Mouse (Mus musculus) brown adipose tissue, adult 24 weeks (tissue): ENCODE measurements around the gene Col23a1. TPM values are rescaled to one million over a fixed set of nuclear protein-coding genes. Genes with fewer than 3 reads are reported as not detected.

Experiments used
- H3K27ac ChIP-seq: fragments of 200-500 bp; replicated peaks from 2 replicates; pipeline ENCODE4 v1.5.1; 2012; ENCODE audit warnings: low read depth, mild to moderate bottlenecking, low read length
- H3K4me1 ChIP-seq: fragments of 200-500 bp; 2 replicates; pipeline ENCODE4 v1.6.1; 2012; ENCODE audit warnings: low read length, mixed read lengths; ENCODE audit not compliant: control insufficient read depth, insufficient read depth, insufficient read length
- H3K4me3 ChIP-seq: fragments of 200-500 bp; 2 replicates; pipeline ENCODE4 v1.5.1; 2012; ENCODE audit warnings: low read depth, mild to moderate bottlenecking, low read length, moderate library complexity; ENCODE audit not compliant: insufficient read depth
- polyA plus RNA-seq: library from polyadenylated mRNA; stranded (reverse); fragments of >200 nt; gene quantifications from 2 replicates; pipeline ENCODE4 v1.2.4, GENCODE M21; 2012; ENCODE audit not compliant: missing spikeins, insufficient read depth, insufficient read length

The Col23a1 gene
- polyA plus RNA-seq, 1 experiment: 2.3 TPM

- Histone ChIP-seq H3K4me3 (no peak overlapping the region), H3K4me1 (no peaks in the 10 kb centered on the region), H3K27ac (no peak overlapping the region)
Measured at GRCm38 (mm10) chr11:51538919-51539758, 249.4 kb downstream of the Col23a1 start.

- Histone ChIP-seq H3K27ac (no peak overlapping the region), H3K4me1 (no peaks in the 10 kb centered on the region), H3K4me3 (no peak overlapping the region)
Measured at GRCm38 (mm10) chr11:51539759-51540282, 250.1 kb downstream of the Col23a1 start.

- no peak overlapping the region for H3K4me3 ChIP-seq
- no peak overlapping the region for H3K27ac ChIP-seq
- no peaks in the 10 kb centered on the region for H3K4me1 ChIP-seq
Measured at GRCm38 (mm10) chr11:51542424-51542823, 252.7 kb downstream of the Col23a1 start.

- Histone ChIP-seq H3K4me3 (no peak overlapping the region), H3K27ac (no peak overlapping the region), H3K4me1 (no peaks in the 10 kb centered on the region)
Measured at GRCm38 (mm10) chr11:51543487-51544050, 253.8 kb downstream of the Col23a1 start.

- Histone ChIP-seq H3K4me1 (no peaks in the 10 kb centered on the region), H3K4me3 (no peak overlapping the region), H3K27ac (no peak overlapping the region)
Measured at GRCm38 (mm10) chr11:51544413-51544812, 254.7 kb downstream of the Col23a1 start.

- H3K27ac ChIP-seq: no peak overlapping the region
Measured at GRCm38 (mm10) chr11:51545811-51546210, 256.1 kb downstream of the Col23a1 start.

GRCm38 (mm10) chr11:51551253-51551652, 261.5 kb downstream of the Col23a1 start:
- no peaks in the 10 kb centered on the region for H3K4me1 ChIP-seq
- no peak overlapping the region for H3K4me3 ChIP-seq
- H3K27ac ChIP-seq: no peak overlapping the region

More at GRCm38 (mm10) chr11:51545811-51546210, 256.1 kb downstream of the Col23a1 start:
- Histone ChIP-seq H3K4me3 (no peak overlapping the region), H3K4me1 (no peaks in the 10 kb centered on the region)

- Histone ChIP-seq H3K27ac (no peak overlapping the region), H3K4me1 (no peaks in the 10 kb centered on the region), H3K4me3 (no peak overlapping the region)
Measured at GRCm38 (mm10) chr11:51552091-51552490, 262.4 kb downstream of the Col23a1 start.

- H3K27ac ChIP-seq: no peak overlapping the region
- no peak overlapping the region for H3K4me3 ChIP-seq
- H3K4me1 ChIP-seq: no peaks in the 10 kb centered on the region
Measured at GRCm38 (mm10) chr11:51554590-51554989, 264.9 kb downstream of the Col23a1 start.

GRCm38 (mm10) chr11:51555066-51555465, 265.3 kb downstream of the Col23a1 start:
- Histone ChIP-seq H3K4me1 (no peaks in the 10 kb centered on the region), H3K4me3 (no peak overlapping the region), H3K27ac (no peak overlapping the region)

GRCm38 (mm10) chr11:51563276-51563675, 273.6 kb downstream of the Col23a1 start:
- no peak overlapping the region for H3K27ac ChIP-seq
- no peak overlapping the region for H3K4me3 ChIP-seq
- H3K4me1 ChIP-seq: no peaks in the 10 kb centered on the region

- no peak overlapping the region for H3K27ac ChIP-seq
Measured at GRCm38 (mm10) chr11:51565062-51565461, 275.3 kb downstream of the Col23a1 start.

GRCm38 (mm10) chr11:51565951-51566350, 276.2 kb downstream of the Col23a1 start:
- no peaks in the 10 kb centered on the region for H3K4me1 ChIP-seq
- no peak overlapping the region for H3K4me3 ChIP-seq
- no peak overlapping the region for H3K27ac ChIP-seq

More at GRCm38 (mm10) chr11:51565062-51565461, 275.3 kb downstream of the Col23a1 start:
- Histone ChIP-seq H3K4me3 (no peak overlapping the region), H3K4me1 (no peaks in the 10 kb centered on the region)

- H3K4me3 ChIP-seq: no peak overlapping the region
- no peaks in the 10 kb centered on the region for H3K4me1 ChIP-seq
- no peak overlapping the region for H3K27ac ChIP-seq
Measured at GRCm38 (mm10) chr11:51568801-51569200, 279.1 kb downstream of the Col23a1 start.

GRCm38 (mm10) chr11:51576454-51576853, 286.7 kb downstream of the Col23a1 start:
- no peak overlapping the region for H3K4me3 ChIP-seq
- H3K4me1 ChIP-seq: no peaks in the 10 kb centered on the region
- H3K27ac ChIP-seq: no peak overlapping the region
